Mouse (Mus musculus) hindbrain, postnatal 0 days (tissue): Measurements from ENCODE around the gene Tmem92. TPM values are rescaled to one million over a fixed set of nuclear protein-coding genes. Genes with fewer than 3 reads are reported as not detected.

Source experiments
- ATAC-seq: fragments of 200-750 bp; cut with Nextera tagmentation; 2 replicates; pipeline ENCODE4 v1.8.0; 2017; ENCODE audit warnings: mild to moderate bottlenecking, moderate TSS enrichment, moderate library complexity
- DNase-seq: peaks from one replicate; pipeline ENCODE4 v3.0.0-alpha.2; 2015; ENCODE audit warnings: low spot score
- H3K27ac ChIP-seq: fragments of 300-500 bp; sonication (generic); 2 replicates; pipeline ENCODE4 v1.5.1; 2014; ENCODE audit warnings: mild to moderate bottlenecking
- H3K27me3 ChIP-seq: fragments of 300-500 bp; sonication (generic); 2 replicates; pipeline ENCODE4 v1.6.1; 2014; ENCODE audit warnings: low read length, mixed read lengths; ENCODE audit not compliant: insufficient read depth
- H3K36me3 ChIP-seq: fragments of 300-500 bp; sonication (generic); 2 replicates; pipeline ENCODE4 v1.6.1; 2014; ENCODE audit warnings: low read length, mixed read lengths; ENCODE audit not compliant: insufficient read depth
- H3K4me1 ChIP-seq: fragments of 300-500 bp; sonication (generic); 2 replicates; pipeline ENCODE4 v1.6.1; 2014; ENCODE audit warnings: antibody characterized with exemption, low read length, mixed read lengths; ENCODE audit not compliant: insufficient read depth
- H3K4me2 ChIP-seq: fragments of 300-500 bp; sonication (generic); 2 replicates; pipeline ENCODE4 v1.6.1; 2014; ENCODE audit warnings: low read depth, mild to moderate bottlenecking, low read length, moderate library complexity, mixed read lengths
- H3K4me3 ChIP-seq: fragments of 300-500 bp; sonication (generic); 2 replicates; pipeline ENCODE4 v1.5.1; 2014; ENCODE audit warnings: low read length
- H3K9ac ChIP-seq: fragments of 300-500 bp; sonication (generic); replicated peaks from 2 replicates; pipeline ENCODE4 v1.6.1; 2014; ENCODE audit warnings: mild to moderate bottlenecking, low read length, moderate library complexity, mixed read lengths
- H3K9me3 ChIP-seq: fragments of 300-500 bp; sonication (generic); 2 replicates; pipeline ENCODE4 v1.6.1; 2016; ENCODE audit warnings: low read length, mixed read lengths
- CTCF ChIP-seq: IDR thresholded peaks from 2 replicates; pipeline ENCODE4 v1.5.1; 2016; ENCODE audit warnings: antibody characterized with exemption, control low read depth, low read depth
- WGBS: fragments of 180-500 bp; shearing (Covaris S2); extraction: QIAGEN DNeasy Blood & Tissue Kit; methylation state at CpG from one replicate; pipeline ENCODE4 v1.1.7; 2014; 5-methylcytosine and 5-hydroxymethylcytosine counted together
- polyA plus RNA-seq: library from polyadenylated mRNA; unstranded; fragments of >200 nt; fragmentation: Nextera tagmentation; extraction: Ambion mirVana; gene quantifications from 2 replicates; pipeline ENCODE4 v1.2.1, GENCODE M21; 2015
- total RNA-seq: library from RNA; depleted of rRNA; stranded (reverse); fragments of >200 nt; gene quantifications from 2 replicates; pipeline ENCODE4 v1.2.3, GENCODE M21; 2014; rRNA removed

The Tmem92 gene
- total and polyA plus RNA-seq, 2 experiments from 2014 or later = not detected

- Histone ChIP-seq H3K27me3 (no peaks in the 10 kb centered on the region), H3K4me2 (no peak overlapping the region), H3K9me3 (no peaks in the 10 kb centered on the region), H3K36me3 (no peaks in the 10 kb centered on the region), H3K4me1 (no peaks in the 10 kb centered on the region), H3K9ac (no peak overlapping the region), H3K27ac (no peak overlapping the region), H3K4me3 (no peak overlapping the region)
- DNase-seq (peak; percentile 85), ATAC-seq (0 out of 2 replicates have a peak, but pooled peaks have one; percentile 38)
- TF ChIP-seq CTCF = peak; percentile 89
- WGBS = 27% methylated on average over 5 of the region's 5 CpGs
Observed at GRCm38 (mm10) chr11:94730261-94730660, 52.2 kb downstream of the Tmem92 start.

DNA sequence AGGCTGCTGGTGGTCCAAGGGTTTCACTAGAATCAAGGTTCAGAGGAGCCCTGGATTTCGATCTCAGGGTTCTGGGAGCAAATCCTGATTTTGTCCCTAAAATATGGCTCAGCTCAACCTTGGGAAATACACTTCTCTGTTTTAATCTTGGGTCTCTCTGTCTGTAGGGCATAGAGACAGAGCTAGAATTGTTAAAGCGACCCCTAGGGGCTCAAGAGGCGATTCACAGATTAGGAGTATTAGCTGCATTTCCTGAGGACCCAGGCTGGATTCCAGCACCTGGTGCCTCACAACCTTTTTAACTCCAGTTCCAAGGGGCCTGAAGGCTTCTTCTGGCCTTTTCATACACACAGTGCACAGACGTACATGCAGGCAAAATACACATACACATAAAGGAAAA, 52.9 kb downstream of the Tmem92 start:
- no peak for ATAC-seq
- H3K27me3 ChIP-seq = no peaks in the 10 kb centered on the region
- no peak overlapping the region for H3K27ac ChIP-seq
- no peak overlapping the region for H3K9ac ChIP-seq
- no peaks in the 10 kb centered on the region for H3K4me1 ChIP-seq
- H3K4me2 ChIP-seq = no peak overlapping the region
- no peak overlapping the region for H3K4me3 ChIP-seq
- DNase-seq = peak; percentile 27
- peak; percentile 30; the same call in 1 of the 2 replicates for TF ChIP-seq CTCF
- H3K9me3 ChIP-seq = no peaks in the 10 kb centered on the region
- WGBS = 32% methylated on average over 4 of the region's 4 CpGs
- H3K36me3 ChIP-seq = no peaks in the 10 kb centered on the region

DNA sequence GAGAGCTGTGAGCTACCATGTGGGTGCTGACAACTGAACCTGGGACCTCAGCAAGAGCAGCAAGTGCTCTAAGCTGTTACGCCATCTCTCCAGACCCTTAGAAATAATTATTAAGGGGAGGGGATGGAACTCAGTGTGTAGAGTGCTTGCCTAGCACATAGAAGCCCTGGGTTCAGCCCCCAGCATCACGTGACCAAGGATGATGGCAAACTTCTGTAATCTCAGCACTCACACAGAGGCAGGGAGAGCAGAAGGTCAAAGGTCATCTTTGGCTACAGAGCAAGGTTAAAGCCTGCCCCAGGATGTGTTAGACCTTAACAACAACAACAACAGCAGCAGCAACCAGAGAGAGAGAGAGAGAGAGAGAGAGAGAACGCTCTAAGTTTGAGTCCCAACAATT, 54.0 kb downstream of the Tmem92 start:
- no peak overlapping the region for H3K4me2 ChIP-seq
- no peak overlapping the region for H3K4me3 ChIP-seq
- TF ChIP-seq CTCF = no peak
- no peaks in the 10 kb centered on the region for H3K36me3 ChIP-seq
- no peaks in the 10 kb centered on the region for H3K27me3 ChIP-seq
- no peaks in the 10 kb centered on the region for H3K4me1 ChIP-seq
- H3K27ac ChIP-seq = no peak overlapping the region
- ATAC-seq (no peak), DNase-seq (no peak)
- H3K9ac ChIP-seq = no peak overlapping the region
- WGBS = 86% methylated on average over 3 of the region's 3 CpGs
- no peaks in the 10 kb centered on the region for H3K9me3 ChIP-seq

GRCm38 (mm10) chr11:94727306-94727705, 55.2 kb downstream of the Tmem92 start:
- ATAC-seq = no peak
- TF ChIP-seq CTCF = no peak
- no peak for DNase-seq
- Histone ChIP-seq H3K9me3 (no peaks in the 10 kb centered on the region), H3K27me3 (no peaks in the 10 kb centered on the region), H3K4me2 (no peak overlapping the region), H3K27ac (no peak overlapping the region), H3K4me3 (no peak overlapping the region), H3K9ac (no peak overlapping the region), H3K4me1 (no peaks in the 10 kb centered on the region), H3K36me3 (no peaks in the 10 kb centered on the region)
- WGBS = 72% methylated on average over 3 of the region's 3 CpGs

Other genes with a start within 250 kb of the Tmem92 start
- 9.3 and 12.9 TPM in 2 replicates for gene Rsad1, start 233.4 kb downstream of the Tmem92 start, total RNA-seq
- gene Rsad1, start 233.4 kb downstream of the Tmem92 start, polyA plus RNA-seq = 9.2 and 11.3 TPM in 2 replicates
- gene Chad, start 217.7 kb downstream of the Tmem92 start, total RNA-seq = 0.61 and 1.2 TPM in 2 replicates
- 1.2 and 1.4 TPM in 2 replicates for gene Chad, start 217.7 kb downstream of the Tmem92 start, polyA plus RNA-seq
- gene Acsf2, start 180.8 kb downstream of the Tmem92 start, total RNA-seq = 4.8 and 6.8 TPM in 2 replicates
- gene Acsf2, start 180.8 kb downstream of the Tmem92 start, polyA plus RNA-seq = 2.6 and 2.8 TPM in 2 replicates
- 105 and 113 TPM in 2 replicates for gene Lrrc59, start 152.9 kb downstream of the Tmem92 start, total RNA-seq
- gene Lrrc59, start 152.9 kb downstream of the Tmem92 start, polyA plus RNA-seq = 127 and 131 TPM in 2 replicates
- 36.3 and 61.2 TPM in 2 replicates for gene Mrpl27, start 128.9 kb downstream of the Tmem92 start, total RNA-seq
- gene Mrpl27, start 128.9 kb downstream of the Tmem92 start, polyA plus RNA-seq = 178 and 182 TPM in 2 replicates
- gene Eme1, start 128.7 kb downstream of the Tmem92 start, total RNA-seq = 3.8 TPM in 2 replicates
- gene Eme1, start 128.7 kb downstream of the Tmem92 start, polyA plus RNA-seq = 1.9 and 2.4 TPM in 2 replicates
- gene Xylt2, start 105.2 kb downstream of the Tmem92 start, total RNA-seq = 44.0 and 53.5 TPM in 2 replicates
- 13.6 and 14.9 TPM in 2 replicates for gene Xylt2, start 105.2 kb downstream of the Tmem92 start, polyA plus RNA-seq
- gene Gm11541, start 78.2 kb downstream of the Tmem92 start, total RNA-seq = 0.63 TPM in 1 of 2 replicates, not detected in the other
- gene Gm11541, start 78.2 kb downstream of the Tmem92 start, polyA plus RNA-seq = 0.39 and 0.42 TPM in 2 replicates
- 0.18 and 1.2 TPM in 2 replicates for gene Cdc34b, start 40.9 kb downstream of the Tmem92 start, total RNA-seq
- 0.30 TPM in 1 of 2 replicates, not detected in the other for gene Cdc34b, start 40.9 kb downstream of the Tmem92 start, polyA plus RNA-seq
- gene Col1a1, start 153.5 kb upstream of the Tmem92 start, total RNA-seq = 48.3 and 53.0 TPM in 2 replicates
- gene Col1a1, start 153.5 kb upstream of the Tmem92 start, polyA plus RNA-seq = 56.5 and 73.3 TPM in 2 replicates
- not detected in 2 replicates for gene Hils1, start 184.9 kb upstream of the Tmem92 start, total RNA-seq
- gene Hils1, start 184.9 kb upstream of the Tmem92 start, polyA plus RNA-seq = not detected in 2 replicates
- 0.36 and 0.52 TPM in 2 replicates for gene Sgca, start 193.6 kb upstream of the Tmem92 start, total RNA-seq
- gene Sgca, start 193.6 kb upstream of the Tmem92 start, polyA plus RNA-seq = 0.26 and 0.28 TPM in 2 replicates
- 170 and 190 TPM in 2 replicates for gene Ppp1r9b, start 208.3 kb upstream of the Tmem92 start, total RNA-seq
- gene Ppp1r9b, start 208.3 kb upstream of the Tmem92 start, polyA plus RNA-seq = 18.8 and 19.4 TPM in 2 replicates
- 216 and 223 TPM in 2 replicates for gene Samd14, start 227.2 kb upstream of the Tmem92 start, total RNA-seq
- gene Samd14, start 227.2 kb upstream of the Tmem92 start, polyA plus RNA-seq = 128 and 137 TPM in 2 replicates